Mouse (Mus musculus) cerebellum, adult 8-10 months (tissue): ENCODE results near the gene Ankrd13b.

Experiments used
- DNase-seq: peaks from one replicate; pipeline ENCODE4 v3.0.0; 2022

Gene Ankrd13b

GRCm38 (mm10) chr11:77455770-77456510, 33.5 kb downstream of the Ankrd13b start:
- no peak for DNase-seq

- no peak for DNase-seq
Observed at GRCm38 (mm10) chr11:77453388-77453787, 36.1 kb downstream of the Ankrd13b start.

GRCm38 (mm10) chr11:77451670-77452069, 37.8 kb downstream of the Ankrd13b start:
- no peak for DNase-seq

GRCm38 (mm10) chr11:77449224-77449623, 40.3 kb downstream of the Ankrd13b start:
- DNase-seq = no peak

GRCm38 (mm10) chr11:77446628-77447041, 42.8 kb downstream of the Ankrd13b start:
- DNase-seq = peak; percentile 47

GRCm38 (mm10) chr11:77444939-77445338, 44.5 kb downstream of the Ankrd13b start:
- DNase-seq = no peak

GRCm38 (mm10) chr11:77442186-77443170, 47.0 kb downstream of the Ankrd13b start:
- DNase-seq = no peak

GRCm38 (mm10) chr11:77441020-77441419, 48.5 kb downstream of the Ankrd13b start:
- no peak for DNase-seq

GRCm38 (mm10) chr11:77440081-77440480, 49.4 kb downstream of the Ankrd13b start:
- DNase-seq = no peak

GRCm38 (mm10) chr11:77437026-77437425, 52.5 kb downstream of the Ankrd13b start:
- DNase-seq = no peak

GRCm38 (mm10) chr11:77428446-77428845, 61.0 kb downstream of the Ankrd13b start:
- DNase-seq = no peak

- no peak for DNase-seq
Observed at GRCm38 (mm10) chr11:77423175-77423859, 66.2 kb downstream of the Ankrd13b start.
